Mouse (Mus musculus) MEL (cell line): ENCODE results near the gene Gltp. TPM values are rescaled to one million over a fixed set of nuclear protein-coding genes. Genes with fewer than 3 reads are reported as not detected.
A peak's percentile ranks its signal among the peaks of the same experiment; 100 is the strongest.

ENCODE experiments used
- DNase-seq: peaks from one replicate; pipeline ENCODE4 v3.0.0; 2011; ENCODE audit warnings: low read depth, low spot score
- H3K27ac ChIP-seq: 2 replicates; pipeline ENCODE4 v1.5.1; 2012; ENCODE audit warnings: low read depth, mild to moderate bottlenecking, control low read depth, low read length, moderate library complexity; ENCODE audit not compliant: control insufficient read depth
- H3K27me3 ChIP-seq, 2 experiments: fragments of 150-350 bp in 1 of 2; sonication (generic) in 1 of 2; 2 replicates each; pipeline ENCODE4 v1.6.1; 2012; ENCODE audit warnings: low read length in 2 of 2, mild to moderate bottlenecking in 2 of 2, improper control_type of control experiment in 1 of 2, moderate library complexity in 1 of 2; ENCODE audit not compliant: insufficient read depth in 2 of 2, control insufficient read depth in 1 of 2
- H3K36me3 ChIP-seq, 2 experiments: 2 replicates each; pipeline ENCODE4 v1.6.1; 2012 to 2014; ENCODE audit warnings: low read length in 2 of 2, improper control_type of control experiment in 1 of 2, inconsistent platforms in 1 of 2, mild to moderate bottlenecking in 1 of 2; ENCODE audit not compliant: insufficient read depth in 2 of 2, control insufficient read depth in 1 of 2
- H3K4me1 ChIP-seq, 2 experiments: fragments of 150-350 bp in 1 of 2; sonication (generic) in 1 of 2; 2 replicates each; pipeline ENCODE4 v1.6.1; 2012; ENCODE audit warnings: low read length in 2 of 2, improper control_type of control experiment in 1 of 2, mild to moderate bottlenecking in 1 of 2; ENCODE audit not compliant: insufficient read depth in 2 of 2, control insufficient read depth in 1 of 2
- H3K4me3 ChIP-seq, 2 experiments: fragments of 150-350 bp in 1 of 2; sonication (generic) in 1 of 2; 2 replicates each; pipeline ENCODE4 v1.5.1; 2012; ENCODE audit warnings: low read depth in 2 of 2, low read length in 2 of 2, mild to moderate bottlenecking in 2 of 2, moderate library complexity in 2 of 2, control low read depth in 1 of 2, improper control_type of control experiment in 1 of 2; ENCODE audit not compliant: control insufficient read depth in 1 of 2, insufficient read depth in 1 of 2
- H3K79me2 ChIP-seq: 2 replicates; pipeline ENCODE4 v1.6.1; 2012; ENCODE audit warnings: mild to moderate bottlenecking, low read length, moderate library complexity; ENCODE audit not compliant: control insufficient read depth, poor library complexity, insufficient read depth
- H3K9ac ChIP-seq: 2 replicates; pipeline ENCODE4 v1.6.1; 2012; ENCODE audit warnings: low read depth, mild to moderate bottlenecking, control low read depth, low read length, moderate library complexity; ENCODE audit not compliant: control insufficient read depth, poor library complexity, severe bottlenecking
- H3K9me3 ChIP-seq: fragments of 150-350 bp; sonication (generic); replicated peaks from 2 replicates; pipeline ENCODE4 v1.6.1; 2012; ENCODE audit warnings: mild to moderate bottlenecking, low read length, improper control_type of control experiment, moderate library complexity; ENCODE audit not compliant: insufficient read depth
- CTCF ChIP-seq, 3 experiments: IDR thresholded peaks in 2 of 3; conservative IDR thresholded peaks in 1 of 3; 2 replicates each; pipeline ENCODE4 v1.5.1; 2011 to 2012; ENCODE audit warnings: low read length in 3 of 3, low read depth in 2 of 3, mild to moderate bottlenecking in 2 of 3, improper control_type of control experiment in 1 of 3, inconsistent platforms in 1 of 3, mixed read lengths in 1 of 3, moderate library complexity in 1 of 3; ENCODE audit not compliant: control insufficient read depth in 1 of 3, insufficient read depth in 1 of 3, poor library complexity in 1 of 3, severe bottlenecking in 1 of 3
- GABPA ChIP-seq: IDR thresholded peaks from 2 replicates; pipeline ENCODE4 v1.6.1; 2012; ENCODE audit warnings: low read depth, mild to moderate bottlenecking, inconsistent platforms, low read length, improper control_type of control experiment, moderate library complexity
- MAFK ChIP-seq: IDR thresholded peaks from 2 replicates; pipeline ENCODE4 v1.6.1; 2011; ENCODE audit warnings: low read depth, mild to moderate bottlenecking, low read length, improper control_type of control experiment, borderline replicate concordance
- NELFE ChIP-seq: IDR thresholded peaks from 2 replicates; pipeline ENCODE4 v1.6.1; 2011; ENCODE audit warnings: low read depth, low read length, improper control_type of control experiment
- NRF1 ChIP-seq: IDR thresholded peaks from 2 replicates; pipeline ENCODE4 v1.6.1; 2014; ENCODE audit warnings: low read depth, mild to moderate bottlenecking, inconsistent platforms, low read length, improper control_type of control experiment, moderate library complexity; ENCODE audit not compliant: poor library complexity, insufficient read depth, severe bottlenecking
- RAD21 ChIP-seq: IDR thresholded peaks from 2 replicates; pipeline ENCODE4 v1.6.1; 2011; ENCODE audit warnings: mild to moderate bottlenecking, low read depth, low read length, improper control_type of control experiment
- SMC3 ChIP-seq: IDR thresholded peaks from 2 replicates; pipeline ENCODE4 v1.6.1; 2011; ENCODE audit warnings: low read depth, low read length, improper control_type of control experiment
- TBP ChIP-seq: IDR thresholded peaks from 2 replicates; pipeline ENCODE4 v1.8.0; 2011; ENCODE audit warnings: low read depth, low read length, improper control_type of control experiment
- UBTF ChIP-seq: IDR thresholded peaks from 2 replicates; pipeline ENCODE4 v1.6.1; 2012; ENCODE audit warnings: low read depth, mild to moderate bottlenecking, inconsistent platforms, low read length, improper control_type of control experiment, moderate library complexity, borderline replicate concordance; ENCODE audit not compliant: insufficient read depth
- ZC3H11A ChIP-seq: IDR thresholded peaks from 2 replicates; pipeline ENCODE4 v1.6.1; 2012; ENCODE audit warnings: low read depth, mild to moderate bottlenecking, inconsistent platforms, low read length, improper control_type of control experiment
- ZNF384 ChIP-seq: IDR thresholded peaks from 2 replicates; pipeline ENCODE4 v1.6.1; 2012; ENCODE audit warnings: low read depth, mild to moderate bottlenecking, inconsistent platforms, low read length, improper control_type of control experiment
- polyA plus RNA-seq, 2 experiments: library from polyadenylated mRNA; stranded (reverse) in 1 of 2; unstranded in 1 of 2; fragments of >175 nt in 1 of 2; fragments of >200 nt in 1 of 2; gene quantifications; 2 replicates each; pipeline versions ENCODE4 v1.2.1 to v1.2.4; 2012; ENCODE audit warnings: low replicate concordance in 2 of 2, low read depth in 1 of 2; ENCODE audit not compliant: insufficient read length in 2 of 2, insufficient read depth in 1 of 2, missing spikeins in 1 of 2
- total RNA-seq: library from RNA; depleted of rRNA; stranded (reverse); fragments of 300-350 nt; gene quantifications from 2 replicates; pipeline ENCODE4 v1.2.3, GENCODE M21; 2012; rRNA removed

Gene Gltp
- total and polyA plus RNA-seq, 3 experiments: 18.8 to 211 (median 67.2) TPM

DNA sequence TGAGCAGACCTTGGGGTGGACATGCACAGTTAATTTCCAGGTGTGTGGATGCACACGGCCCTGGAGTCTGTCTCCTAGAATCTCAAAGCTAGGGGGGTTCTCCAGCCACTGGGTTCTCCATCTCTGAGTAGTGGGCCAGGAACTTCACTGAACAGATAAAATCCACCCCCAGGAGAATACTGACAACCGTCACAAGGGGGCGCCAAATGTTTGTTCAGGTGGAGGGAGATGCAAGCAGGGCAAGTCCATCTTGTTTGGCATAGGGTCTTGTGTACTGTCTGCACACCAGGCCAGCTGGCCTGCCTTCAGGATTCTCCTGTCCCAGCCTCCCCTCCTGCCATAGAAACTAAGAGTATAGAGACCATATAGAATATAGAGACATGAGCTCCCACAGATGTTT lies 65.2 kb downstream of the Gltp start:
- Histone ChIP-seq H3K36me3 (no peaks in the 10 kb centered on the region), H3K27me3 (no peaks in the 10 kb centered on the region), H3K79me2 (no peaks in the 10 kb centered on the region), H3K27ac (no peak overlapping the region), H3K4me3 (no peak overlapping the region), H3K9ac (no peak overlapping the region), H3K9me3 (no peaks in the 10 kb centered on the region), H3K4me1 (no peaks in the 10 kb centered on the region)
- peak; percentile 74 for DNase-seq
- no peak for TF ChIP-seq NRF1
- TF ChIP-seq CTCF (IDR thresholded peaks at IDR 0.05 in 2 of 3, conservative IDR thresholded peaks at IDR 0.05 in 1 of 3; ENCODE audit: control insufficient read depth in 1 of 3, insufficient read depth in 1 of 3, low read depth in 2 of 3, low read length in 3 of 3, poor library complexity in 1 of 3, severe bottlenecking in 1 of 3): peak; percentile 83 to 87 (median 83)
- peak; percentile 52 for TF ChIP-seq SMC3
- TF ChIP-seq TBP: no peak
- 0 out of 2 replicates have a peak, but pooled peaks have one; percentile 6 for TF ChIP-seq ZC3H11A
- peak; percentile 64 for TF ChIP-seq RAD21

- no peak overlapping the region for H3K9ac ChIP-seq
- TF ChIP-seq GABPA: no peak
- peak; percentile 68 to 97 (median 85) for TF ChIP-seq CTCF (IDR thresholded peaks at IDR 0.05 in 2 of 3, conservative IDR thresholded peaks at IDR 0.05 in 1 of 3; ENCODE audit: control insufficient read depth in 1 of 3, insufficient read depth in 1 of 3, low read depth in 2 of 3, low read length in 3 of 3, poor library complexity in 1 of 3, severe bottlenecking in 1 of 3)
- no peak for TF ChIP-seq ZNF384
- no peak for TF ChIP-seq UBTF
- no peak for TF ChIP-seq ZC3H11A
- TF ChIP-seq SMC3: peak; percentile 29; the same call in 1 of the 2 replicates
- no peak for TF ChIP-seq MAFK
- TF ChIP-seq NELFE: no peak
- TF ChIP-seq RAD21: peak; percentile 50
- peak; percentile 72 for DNase-seq
Observed at GRCm38 (mm10) chr5:114620305-114620704, 70.5 kb downstream of the Gltp start.

More at GRCm38 (mm10) chr5:114620305-114620704, 70.5 kb downstream of the Gltp start:
- Histone ChIP-seq H3K4me1 (no peaks in the 10 kb centered on the region), H3K27me3 (no peaks in the 10 kb centered on the region), H3K79me2 (no peaks in the 10 kb centered on the region), H3K9me3 (no peaks in the 10 kb centered on the region), H3K4me3 (no peak overlapping the region), H3K36me3 (no peaks in the 10 kb centered on the region), H3K27ac (no peak overlapping the region)

Other genes starting within 250 kb of the Gltp start
- 9.5 and 10.4 TPM in 2 replicates for gene Mmab, start 246.9 kb downstream of the Gltp start, total RNA-seq
- 10 to 100 TPM in 1 of 2 experiments, not detected in 1; 21.0 TPM for gene Mmab, start 246.9 kb downstream of the Gltp start, polyA plus RNA-seq
- 26.3 and 33.5 TPM in 2 replicates for gene Mvk, start 246.7 kb downstream of the Gltp start, total RNA-seq
- gene Mvk, start 246.7 kb downstream of the Gltp start, polyA plus RNA-seq: 10 to 100 TPM in 1 of 2 experiments, not detected in 1; 37.7 TPM
- 0.23 and 0.27 TPM in 2 replicates for gene Fam222a, start 123.0 kb downstream of the Gltp start, total RNA-seq
- gene Fam222a, start 123.0 kb downstream of the Gltp start, polyA plus RNA-seq: under 1 TPM in 1 of 2 experiments, not detected in 1; 0.70 TPM
- not detected in 2 replicates for gene Trpv4, start 32.6 kb downstream of the Gltp start, total RNA-seq
- gene Trpv4, start 32.6 kb downstream of the Gltp start, polyA plus RNA-seq: under 1 TPM in 1 of 2 experiments, not detected in 1; 0.29 TPM
- 10.4 and 13.6 TPM in 2 replicates for gene Tchp, start 16.8 kb upstream of the Gltp start, total RNA-seq
- gene Tchp, start 16.8 kb upstream of the Gltp start, polyA plus RNA-seq: 10 to 100 TPM in 1 of 2 experiments, not detected in 1; 21.1 TPM
- 140 and 180 TPM in 2 replicates for gene Ankrd13a, start 83.7 kb upstream of the Gltp start, total RNA-seq
- gene Ankrd13a, start 83.7 kb upstream of the Gltp start, polyA plus RNA-seq: 100 to 1,000 TPM; 110 to 184 TPM
- gene Git2, start 84.5 kb upstream of the Gltp start, total RNA-seq: 24.0 and 29.1 TPM in 2 replicates
- gene Git2, start 84.5 kb upstream of the Gltp start, polyA plus RNA-seq: 10 to 100 TPM; 64.9 to 71.7 TPM
- gene 1500011B03Rik, start 132.5 kb upstream of the Gltp start, total RNA-seq: 47.7 and 56.0 TPM in 2 replicates
- gene 1500011B03Rik, start 132.5 kb upstream of the Gltp start, polyA plus RNA-seq: 10 to 100 TPM in 1 of 2 experiments, not detected in 1; 75.2 TPM
- gene 4930519G04Rik, start 162.7 kb upstream of the Gltp start, total RNA-seq: not detected in 2 replicates
- gene 4930519G04Rik, start 162.7 kb upstream of the Gltp start, polyA plus RNA-seq: not detected
- gene Gm9936, start 167.7 kb upstream of the Gltp start, total RNA-seq: not detected in 2 replicates
- gene Gm9936, start 167.7 kb upstream of the Gltp start, polyA plus RNA-seq: not detected
- 0.27 TPM in 1 of 2 replicates, not detected in the other for gene Oasl2, start 206.0 kb upstream of the Gltp start, total RNA-seq
- under 1 TPM in 1 of 2 experiments, not detected in 1; 0.63 TPM for gene Oasl2, start 206.0 kb upstream of the Gltp start, polyA plus RNA-seq
- 8.2 and 11.5 TPM in 2 replicates for gene Oasl1, start 232.3 kb upstream of the Gltp start, total RNA-seq
- 10 to 100 TPM in 1 of 2 experiments, not detected in 1; 33.3 TPM for gene Oasl1, start 232.3 kb upstream of the Gltp start, polyA plus RNA-seq